Mouse (Mus musculus): ENCODE data around the gene Meaf6.

Gene Meaf6

DNA sequence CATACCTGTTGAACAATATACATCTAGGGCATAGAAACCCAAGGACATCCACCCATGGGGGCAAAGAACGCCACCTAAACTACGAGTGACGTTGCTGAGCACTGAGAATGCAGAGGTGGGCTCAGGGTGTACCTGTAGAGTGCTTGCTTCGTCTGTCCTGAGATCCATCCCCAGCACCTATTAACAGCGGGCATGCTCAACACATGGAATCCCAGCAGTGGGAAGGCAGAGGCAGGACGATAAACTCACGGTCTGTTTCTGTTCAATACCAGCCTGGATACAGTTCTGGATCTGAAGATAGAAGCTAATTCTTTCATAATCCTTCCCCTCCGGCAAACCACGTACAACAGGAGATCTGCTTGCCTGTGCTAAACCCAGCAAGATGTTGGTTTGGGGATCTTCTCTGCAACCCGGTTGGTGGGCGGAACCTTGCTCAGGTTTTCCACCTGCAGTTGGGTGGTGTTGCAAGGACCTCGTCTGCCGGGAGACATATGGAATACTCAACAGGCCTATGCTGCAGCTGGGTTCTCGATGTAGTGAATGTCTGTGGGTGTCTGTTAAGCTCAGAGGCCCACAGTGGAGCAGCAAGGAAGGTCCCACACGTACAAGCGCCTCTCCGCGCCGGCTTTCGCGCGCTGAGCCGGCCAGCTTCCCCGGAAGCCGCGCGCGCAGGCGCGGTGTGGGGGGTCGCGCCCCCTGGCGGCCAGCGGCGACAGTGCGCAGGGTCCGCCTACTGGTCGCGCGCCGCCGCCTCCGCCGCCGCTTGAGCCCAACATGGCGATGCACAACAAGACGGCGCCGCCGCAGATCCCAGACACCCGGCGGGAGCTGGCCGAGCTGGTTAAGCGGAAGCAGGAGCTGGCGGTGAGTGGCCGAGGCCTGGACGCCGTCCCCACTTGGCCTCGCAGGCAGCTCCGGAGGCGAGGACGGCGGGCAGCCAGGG lies at the start of gene Meaf6:
Gene Meaf6 (plus strand): TSS at position 732 of the 943 bp plus-strand sequence.
- DNase-seq (ENCODE audit: low spot score in 2 of 2) = peak; percentile 78 to 85

GRCm38 (mm10) chr4:125044454-125044853 lies 40.5 kb upstream of the Meaf6 start:
- no peak for DNase-seq (ENCODE audit: low spot score in 2 of 2)

DNA sequence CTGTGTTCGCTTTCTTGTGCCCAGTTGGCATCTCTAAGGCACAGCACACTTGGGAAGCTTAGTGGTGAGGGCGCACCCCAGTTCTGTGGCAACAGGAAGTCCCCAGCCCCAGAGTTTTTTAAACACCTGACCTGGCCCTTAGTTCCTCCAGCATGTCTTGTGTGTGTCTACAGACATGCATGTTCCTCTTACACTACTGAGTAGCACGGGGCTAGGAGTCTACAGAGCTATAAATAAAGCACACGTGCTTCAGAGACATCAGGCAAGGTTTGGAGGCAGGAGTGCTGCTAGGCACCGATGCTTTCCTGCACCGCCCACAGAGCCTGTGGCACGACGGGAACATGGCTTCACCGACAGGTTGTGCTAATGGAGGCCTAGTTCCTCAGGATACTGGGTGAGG lies 29.5 kb upstream of the Meaf6 start:
- no peak for DNase-seq (ENCODE audit: low spot score in 2 of 2)

GRCm38 (mm10) chr4:125056476-125056875 lies 28.5 kb upstream of the Meaf6 start:
- no peak for DNase-seq (ENCODE audit: low spot score in 2 of 2)

DNA sequence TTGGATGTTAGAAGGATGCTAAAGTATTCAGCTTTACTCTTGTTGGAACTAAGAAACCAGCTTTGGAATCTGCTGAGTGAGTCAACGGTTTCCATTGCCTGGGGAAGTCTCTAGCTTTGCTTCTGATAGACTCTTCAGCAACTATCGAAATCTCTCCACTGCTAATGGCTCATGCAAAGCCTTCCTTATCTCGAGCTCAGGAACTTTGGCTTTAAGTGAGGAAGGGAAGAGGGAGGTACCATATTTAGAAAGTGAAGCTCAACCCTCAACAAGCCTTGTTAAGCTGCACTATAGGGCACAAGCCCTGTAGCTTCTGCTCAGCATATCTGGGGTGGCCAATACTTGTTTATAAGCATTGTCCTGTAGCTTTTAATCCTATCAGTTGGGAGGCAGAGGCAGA lies 27.7 kb upstream of the Meaf6 start:
- no peak for DNase-seq (ENCODE audit: low spot score in 2 of 2)

- no peak for DNase-seq (ENCODE audit: low spot score in 2 of 2)
These were observed 26.9 kb upstream of the Meaf6 start for GRCm38 (mm10) chr4:125058033-125058432.

DNA sequence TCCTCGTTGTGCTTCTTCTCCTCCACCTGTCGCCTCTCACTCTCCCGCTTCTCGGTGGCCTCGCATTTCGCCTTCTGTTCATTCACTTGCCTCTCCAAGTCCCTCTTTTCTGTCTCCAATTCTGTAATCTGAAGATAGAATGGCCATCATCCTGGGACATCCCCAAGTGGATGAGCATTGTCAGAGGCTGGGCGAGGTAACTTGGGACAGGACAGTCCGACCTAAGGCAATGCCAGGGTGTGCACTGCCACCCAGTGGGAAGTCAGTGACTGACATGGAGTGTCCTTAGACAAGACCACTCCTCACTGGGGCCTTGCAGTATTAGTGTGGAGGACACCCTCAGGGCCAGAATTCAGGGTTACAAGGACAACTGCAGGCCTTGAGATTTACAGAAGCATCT lies 25.9 kb upstream of the Meaf6 start:
- peak in 1 of 2 experiments; percentile 52 for DNase-seq (ENCODE audit: low spot score in 2 of 2)

DNA sequence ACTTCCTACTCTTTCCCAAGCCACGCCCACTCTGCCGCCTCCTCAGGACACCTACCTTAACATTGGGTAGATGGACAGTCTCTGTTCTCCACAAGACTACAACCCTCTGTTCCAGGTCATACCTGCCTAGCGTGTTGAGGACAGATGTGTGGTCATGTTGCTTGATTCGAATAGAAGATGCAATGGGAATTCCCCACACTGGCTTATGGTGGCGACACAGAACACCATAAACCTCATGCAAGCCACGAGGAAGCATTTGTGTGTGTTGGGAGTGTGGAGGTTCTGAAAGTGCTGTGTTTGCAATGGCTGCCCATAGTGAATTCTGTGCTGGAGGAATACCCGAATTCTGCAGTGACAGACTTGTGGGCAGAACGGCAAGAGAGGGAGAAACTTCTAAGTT lies 21.1 kb upstream of the Meaf6 start:
- DNase-seq (ENCODE audit: low spot score in 2 of 2) = no peak

GRCm38 (mm10) chr4:125065517-125066307 lies 19.2 kb upstream of the Meaf6 start, which contains the start of gene Dnali1:
TSS of gene Dnali1 (minus strand) at chr4:125065703.
- DNase-seq (ENCODE audit: low spot score in 2 of 2) = peak in 1 of 2 experiments; percentile 34

GRCm38 (mm10) chr4:125066490-125067370 lies 18.2 kb upstream of the Meaf6 start, which contains the start of gene Snip1:
TSS of gene Snip1 (plus strand) at chr4:125066672.
- DNase-seq (ENCODE audit: low spot score in 2 of 2) = peak; percentile 86 to 90

DNA sequence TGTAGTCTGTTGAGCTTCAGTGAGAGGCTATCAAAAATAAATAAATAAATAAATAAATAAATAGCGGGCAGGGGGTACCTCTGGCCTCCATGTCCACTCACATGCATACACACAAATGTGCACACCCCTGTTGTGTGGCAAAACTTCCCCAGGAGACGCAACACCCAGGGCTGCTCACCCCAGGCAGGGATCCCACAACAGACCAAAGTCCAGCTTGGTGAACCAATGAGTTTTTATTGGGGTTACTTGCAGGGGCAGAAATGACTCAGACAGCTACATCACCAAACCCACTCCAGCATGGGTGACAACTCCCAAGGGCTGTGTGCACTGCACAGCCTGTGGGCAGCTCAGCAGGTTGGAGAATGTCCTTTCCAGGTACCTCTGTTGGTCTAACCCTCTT lies 7.2 kb upstream of the Meaf6 start:
- no peak for DNase-seq (ENCODE audit: low spot score in 2 of 2)

DNA sequence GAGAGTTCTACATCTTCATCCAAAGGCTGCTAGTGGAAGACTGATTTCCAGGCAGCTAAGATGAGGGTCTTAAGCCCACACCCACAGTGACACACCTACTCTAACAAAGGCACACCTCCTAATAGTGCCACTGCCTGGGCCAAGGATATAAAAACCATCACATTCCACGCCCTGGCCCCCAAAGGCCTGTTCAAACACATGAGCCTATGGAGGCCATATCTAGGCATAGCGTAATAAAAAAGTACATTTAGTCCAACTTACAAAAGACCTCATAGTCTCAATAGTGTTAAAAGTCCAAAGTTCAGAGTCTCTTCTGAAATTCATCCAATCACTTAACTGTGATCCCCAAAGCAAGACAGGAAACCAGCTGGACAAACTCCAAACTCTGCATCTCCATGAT lies 6.2 kb upstream of the Meaf6 start:
- DNase-seq (ENCODE audit: low spot score in 2 of 2) = no peak

GRCm38 (mm10) chr4:125085346-125085841 lies 460 bp downstream of the Meaf6 start:
- peak; percentile 50 to 62 for DNase-seq (ENCODE audit: low spot score in 2 of 2)

GRCm38 (mm10) chr4:125093031-125093430 lies 8.1 kb downstream of the Meaf6 start:
- DNase-seq (ENCODE audit: low spot score in 2 of 2) = no peak

DNA sequence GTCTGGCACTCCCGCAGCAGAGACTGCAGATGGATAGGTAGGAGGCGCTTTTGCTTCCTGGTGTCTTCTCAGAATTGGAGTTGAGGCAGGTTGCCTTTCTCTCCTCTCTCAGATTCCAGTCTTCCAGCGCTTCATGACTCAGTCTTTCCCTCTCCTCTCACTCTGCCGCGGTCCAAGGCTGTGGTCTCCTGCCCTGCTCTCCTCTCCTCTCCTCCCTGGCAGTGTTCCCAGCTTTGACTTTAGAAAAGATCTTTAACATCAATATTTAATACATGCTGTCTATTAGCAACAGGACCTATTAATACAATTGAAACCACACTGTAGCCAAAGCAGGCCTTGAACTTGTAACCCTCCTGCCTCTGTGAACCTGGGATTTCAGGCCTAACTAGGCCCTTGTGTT lies 11.1 kb downstream of the Meaf6 start:
- DNase-seq (ENCODE audit: low spot score in 2 of 2) = no peak

DNA sequence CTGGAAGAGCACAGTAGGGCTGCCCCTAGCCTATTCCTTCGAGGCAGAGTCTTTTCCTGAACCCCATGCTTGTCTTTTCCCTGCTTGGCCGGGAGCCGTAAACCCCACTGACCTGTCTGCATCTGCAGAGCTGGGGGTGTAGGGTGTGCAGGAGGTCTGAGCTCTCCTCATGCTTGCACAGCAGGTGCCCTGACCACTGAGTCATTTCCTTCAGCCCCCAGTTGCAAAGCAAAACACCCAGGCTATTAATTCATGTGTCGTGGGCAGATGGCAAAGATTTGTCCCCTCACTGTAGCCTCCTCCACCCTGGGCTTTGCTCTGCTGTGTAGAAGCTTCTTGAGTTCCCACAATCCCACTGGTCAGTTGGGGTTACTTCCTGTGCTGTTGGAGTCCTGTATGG lies 12.5 kb downstream of the Meaf6 start:
- no peak for DNase-seq (ENCODE audit: low spot score in 2 of 2)

- peak; percentile 57 to 82 for DNase-seq (ENCODE audit: low spot score in 2 of 2)
These were observed 14.5 kb downstream of the Meaf6 start for GRCm38 (mm10) chr4:125099458-125099857.

GRCm38 (mm10) chr4:125101334-125101733 lies 16.4 kb downstream of the Meaf6 start:
- DNase-seq (ENCODE audit: low spot score in 2 of 2) = no peak

DNA sequence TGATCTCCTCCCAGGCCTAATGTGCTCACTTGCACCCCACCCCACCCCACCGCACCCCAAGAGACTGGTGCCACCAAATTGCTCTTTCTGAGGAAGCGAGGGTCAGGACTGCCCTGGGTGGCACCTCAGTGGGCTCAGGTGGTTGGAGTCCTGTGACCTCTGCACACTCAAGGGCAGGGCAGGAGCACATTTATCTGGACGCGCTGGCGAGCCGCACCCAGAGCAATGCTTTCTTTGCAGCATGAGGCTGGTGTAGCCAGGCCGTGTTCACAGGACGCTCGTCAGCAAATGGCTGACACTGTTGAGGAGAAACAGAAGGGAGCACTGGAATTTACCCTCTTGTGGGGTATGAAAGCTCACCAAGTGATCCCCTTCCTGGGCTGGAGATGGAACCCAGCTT lies 20.4 kb downstream of the Meaf6 start:
- no peak for DNase-seq (ENCODE audit: low spot score in 2 of 2)

DNA sequence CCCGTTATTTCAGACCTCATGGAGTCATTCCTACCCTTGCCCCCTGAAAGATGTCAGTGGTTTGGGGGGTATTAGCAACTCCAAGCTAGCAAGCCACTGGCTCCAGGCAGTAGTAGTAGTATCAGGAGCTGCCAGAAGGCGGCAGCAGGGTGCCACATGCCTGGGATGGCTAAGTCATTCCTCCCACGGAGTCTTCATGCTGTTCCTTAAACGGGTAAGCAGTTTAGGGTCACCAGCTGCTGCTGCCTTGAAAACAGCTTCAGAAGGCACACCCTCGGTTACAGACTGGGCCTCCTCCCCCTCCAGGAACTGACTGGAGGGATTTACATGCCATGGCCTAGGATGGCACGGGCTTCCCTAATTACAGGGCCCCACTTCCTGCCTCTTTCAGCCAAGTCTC lies 29.7 kb downstream of the Meaf6 start:
- DNase-seq (ENCODE audit: low spot score in 2 of 2) = peak; percentile 81 to 89

- DNase-seq (ENCODE audit: low spot score in 2 of 2) = no peak
These were observed 30.1 kb downstream of the Meaf6 start for GRCm38 (mm10) chr4:125115081-125115480.

Measured in frontal cortex, postnatal 14 days (tissue).